Mouse (Mus musculus): ENCODE data around the gene Slc37a3.
A peak's percentile ranks its signal among the peaks of the same experiment; 100 is the strongest.
"Not testable (repeated sequence)": the region's sequence is repeated elsewhere in the genome, so short reads cannot be mapped to it uniquely, and the experiment has no call there.

Slc37a3 gene

GRCm38 (mm10) chr6:39379224-39379623, 1.7 kb upstream of the Slc37a3 start:
- no peak for DNase-seq (ENCODE audit: low read depth, low spot score)

- DNase-seq (ENCODE audit: low read depth, low spot score), result not testable (repeated sequence)
These were observed 823 bp upstream of the Slc37a3 start for GRCm38 (mm10) chr6:39378161-39378835.

- no peak for DNase-seq (ENCODE audit: low read depth, low spot score)
These were observed 700 bp downstream of the Slc37a3 start for GRCm38 (mm10) chr6:39376775-39377174.

- DNase-seq (ENCODE audit: low read depth, low spot score), result no peak
These were observed 4.0 kb downstream of the Slc37a3 start for GRCm38 (mm10) chr6:39373301-39373955.

- no peak for DNase-seq (ENCODE audit: low read depth, low spot score)
These were observed 4.7 kb downstream of the Slc37a3 start for GRCm38 (mm10) chr6:39372727-39373126.

- no peak for DNase-seq (ENCODE audit: low read depth, low spot score)
These were observed 5.4 kb downstream of the Slc37a3 start for GRCm38 (mm10) chr6:39372042-39372441.

GRCm38 (mm10) chr6:39369631-39370030, 7.8 kb downstream of the Slc37a3 start:
- no peak for DNase-seq (ENCODE audit: low read depth, low spot score)

GRCm38 (mm10) chr6:39362684-39363083, 14.8 kb downstream of the Slc37a3 start:
- no peak for DNase-seq (ENCODE audit: low read depth, low spot score)

- not testable (repeated sequence) for DNase-seq (ENCODE audit: low read depth, low spot score)
These were observed 18.3 kb downstream of the Slc37a3 start for GRCm38 (mm10) chr6:39359207-39359606.

GRCm38 (mm10) chr6:39348946-39349345, 28.5 kb downstream of the Slc37a3 start:
- DNase-seq (ENCODE audit: low read depth, low spot score), result peak; percentile 76

- DNase-seq (ENCODE audit: low read depth, low spot score), result peak; percentile 90
These were observed 29.3 kb downstream of the Slc37a3 start for GRCm38 (mm10) chr6:39347880-39348814.

GRCm38 (mm10) chr6:39346991-39347501, 30.4 kb downstream of the Slc37a3 start:
- peak; percentile 48 for DNase-seq (ENCODE audit: low read depth, low spot score)

- no peak for DNase-seq (ENCODE audit: low read depth, low spot score)
These were observed 32.0 kb downstream of the Slc37a3 start for GRCm38 (mm10) chr6:39345430-39345829.

GRCm38 (mm10) chr6:39344020-39344419, 33.5 kb downstream of the Slc37a3 start:
- DNase-seq (ENCODE audit: low read depth, low spot score), result peak; percentile 91

- DNase-seq (ENCODE audit: low read depth, low spot score), result no peak
These were observed 35.7 kb downstream of the Slc37a3 start for GRCm38 (mm10) chr6:39341798-39342197.

- no peak for DNase-seq (ENCODE audit: low read depth, low spot score)
These were observed 39.1 kb downstream of the Slc37a3 start for GRCm38 (mm10) chr6:39338359-39338758.

GRCm38 (mm10) chr6:39334873-39335272, 42.6 kb downstream of the Slc37a3 start:
- DNase-seq (ENCODE audit: low read depth, low spot score), result peak; percentile 54

- DNase-seq (ENCODE audit: low read depth, low spot score), result no peak
These were observed 43.3 kb downstream of the Slc37a3 start for GRCm38 (mm10) chr6:39334224-39334623.

- no peak for DNase-seq (ENCODE audit: low read depth, low spot score)
These were observed 45.3 kb downstream of the Slc37a3 start for GRCm38 (mm10) chr6:39331998-39332700.

GRCm38 (mm10) chr6:39330981-39331380, 46.5 kb downstream of the Slc37a3 start:
- DNase-seq (ENCODE audit: low read depth, low spot score), result no peak

- DNase-seq (ENCODE audit: low read depth, low spot score), result no peak
These were observed 57.2 kb downstream of the Slc37a3 start for GRCm38 (mm10) chr6:39320286-39320685.

Measured in ZHBTc4 (cell line).